Mouse (Mus musculus) left cerebral cortex, postnatal 14 days (tissue): Measurements from ENCODE around the gene Kif24. TPM values are rescaled to one million over a fixed set of nuclear protein-coding genes. Genes with fewer than 3 reads are reported as not detected.

Source experiments
- DNase-seq, 2 experiments: peaks; one replicate each; pipeline ENCODE4 v3.0.0; 2021 to 2022; ENCODE audit warnings: low spot score in 2 of 2, mixed read lengths in 1 of 2
- intact Hi-C: fragments of 180-260 bp; cut with DNase I; formaldehyde crosslinking; loops from one replicate; pipeline ENCODE4 v1.15.1; 2025
- total RNA-seq, 2 experiments: library from RNA; stranded (reverse); gene quantifications; 2 replicates each; pipeline ENCODE4 v1.2.3; 2021

The Kif24 gene
- total RNA-seq, 2 experiments from 2014 or later = 1.4 to 1.5 TPM

DNA sequence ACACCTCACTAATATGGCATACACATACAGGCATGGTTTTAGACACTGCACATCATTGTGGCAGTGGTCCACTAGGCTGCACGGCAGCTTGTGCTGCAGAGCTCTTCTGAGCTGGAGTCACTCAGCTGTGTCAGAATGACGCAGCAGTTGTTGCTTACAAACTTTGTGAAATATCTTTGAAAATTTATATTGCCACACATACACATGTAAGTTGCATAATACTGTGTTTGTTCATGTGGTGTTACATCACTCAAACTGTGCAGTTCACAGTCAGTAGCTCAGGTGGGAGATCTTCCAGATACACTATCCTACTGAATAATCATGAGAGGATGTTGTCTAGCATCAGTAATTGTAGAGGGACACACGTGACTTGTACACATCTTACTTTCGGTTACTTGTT lies 96.5 kb downstream of the Kif24 start:
- no peak for DNase-seq
- intact Hi-C loops = no loop called here

DNA sequence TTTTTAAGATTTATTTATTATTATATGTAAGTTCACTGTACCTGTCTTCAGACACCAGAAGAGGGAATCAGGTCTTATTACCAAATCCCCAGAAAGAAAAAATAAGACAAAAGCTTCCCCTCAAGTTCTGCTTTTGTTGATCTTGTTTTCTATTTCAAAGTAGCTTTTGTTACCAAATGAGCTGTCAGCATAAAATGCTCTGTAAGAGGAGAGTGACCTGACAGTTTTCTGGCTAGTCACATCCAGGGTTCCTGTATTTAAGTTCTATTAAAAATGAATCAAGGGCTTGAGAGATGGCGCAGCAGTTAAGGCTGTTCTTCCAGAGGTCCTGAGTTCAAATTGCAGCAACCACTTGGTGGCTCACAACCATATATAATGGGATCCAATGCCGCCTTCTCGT lies 103.6 kb downstream of the Kif24 start:
- intact Hi-C loops = no loop called here
- no peak for DNase-seq

DNA sequence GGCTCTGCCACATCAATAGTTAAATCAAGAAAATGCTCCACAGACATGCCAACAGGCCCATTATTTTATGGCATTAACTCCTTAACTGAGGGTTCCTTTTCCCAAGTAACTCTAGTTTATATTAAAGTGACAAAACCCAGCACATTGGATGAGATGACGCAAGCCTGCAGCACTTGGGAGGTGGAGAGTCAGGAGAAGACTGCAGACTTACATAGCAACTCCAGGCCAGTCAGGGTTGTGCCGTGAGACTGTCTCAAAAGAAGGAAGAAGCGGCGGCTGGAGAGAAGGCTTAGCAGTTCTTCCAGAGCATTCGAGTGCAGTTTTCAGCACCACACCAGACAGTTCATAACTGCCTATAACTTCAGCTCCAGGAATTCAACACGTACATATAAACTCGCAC lies 105.3 kb downstream of the Kif24 start:
- intact Hi-C loops = no loop called here
- DNase-seq = no peak

DNA sequence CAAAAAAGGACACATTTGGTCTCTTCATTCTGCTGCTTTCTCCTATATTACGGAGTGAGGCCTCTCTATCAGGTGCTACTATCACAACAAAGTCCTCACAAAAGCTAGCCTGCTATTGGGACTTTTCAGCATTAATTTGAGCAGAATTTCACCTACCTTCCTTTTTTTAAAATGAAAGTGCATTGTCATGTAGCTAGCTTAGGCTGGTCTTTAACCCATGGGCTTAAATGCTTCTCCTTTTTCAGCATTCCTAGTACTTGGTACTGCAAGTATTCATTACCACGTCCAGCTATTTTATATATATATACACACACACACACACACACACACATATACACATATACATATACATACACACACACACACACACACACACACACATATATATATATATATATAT lies 106.0 kb downstream of the Kif24 start:
- intact Hi-C loops = no loop called here
- DNase-seq = no peak

DNA sequence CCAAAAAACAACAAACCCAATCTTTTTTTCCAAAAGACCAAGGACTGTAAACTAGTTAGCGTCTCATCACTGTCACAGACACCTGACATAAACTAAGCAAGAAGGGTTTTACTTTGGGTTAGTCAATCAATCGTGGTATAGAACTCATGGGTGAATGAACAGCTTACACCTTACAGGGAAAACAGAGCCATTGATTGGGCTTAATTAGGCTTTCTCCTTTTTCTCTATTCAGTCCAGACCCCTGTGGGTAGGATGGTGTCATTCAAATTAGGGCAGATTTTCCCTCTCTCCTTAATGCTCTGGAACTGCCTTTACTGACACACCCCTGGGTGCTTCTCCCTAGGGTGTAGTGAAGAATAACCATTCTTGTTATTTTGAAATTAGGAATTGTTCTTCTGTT lies 107.5 kb downstream of the Kif24 start:
- intact Hi-C loops = no loop called here
- DNase-seq = no peak

DNA sequence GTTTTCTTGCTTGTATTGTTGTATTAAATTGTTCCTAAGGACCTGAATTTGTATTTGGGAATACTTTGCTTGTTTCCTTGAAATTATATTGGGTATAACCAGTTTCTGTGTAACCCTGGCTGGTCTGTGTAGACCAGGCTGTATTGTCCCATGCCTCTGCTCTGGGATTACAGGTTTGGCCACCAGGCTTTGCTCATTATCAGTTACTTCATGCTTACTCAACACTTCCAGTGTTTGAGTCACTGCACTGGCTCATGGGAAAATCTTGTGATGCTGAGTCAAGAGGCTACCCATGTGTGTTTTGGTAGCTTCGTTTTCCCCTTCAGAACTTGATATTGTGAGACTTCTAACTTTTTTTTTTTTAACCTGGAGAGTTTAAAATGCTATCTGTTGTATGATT lies 111.4 kb downstream of the Kif24 start:
- DNase-seq = no peak
- intact Hi-C loops = no loop called here

DNA sequence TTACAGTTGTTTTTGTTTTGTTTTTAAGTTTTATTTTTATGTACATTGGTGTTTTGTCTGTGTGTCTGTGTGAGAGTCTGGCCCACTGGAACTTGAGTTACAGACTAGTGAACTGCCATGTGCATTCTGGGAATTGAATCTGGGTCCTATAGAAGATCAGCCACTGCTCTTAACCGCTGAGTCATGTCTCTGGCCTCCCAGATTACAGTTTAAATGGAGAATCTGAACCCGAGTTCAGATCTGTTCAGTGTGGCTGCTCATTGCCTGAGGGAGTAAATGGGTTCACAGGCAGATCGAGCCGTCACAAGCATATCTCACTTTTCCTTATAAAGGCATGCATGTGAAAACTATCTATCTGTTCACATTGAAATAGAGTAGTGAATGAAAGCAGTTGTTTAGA lies 111.9 kb downstream of the Kif24 start:
- intact Hi-C loops = no loop called here

DNA sequence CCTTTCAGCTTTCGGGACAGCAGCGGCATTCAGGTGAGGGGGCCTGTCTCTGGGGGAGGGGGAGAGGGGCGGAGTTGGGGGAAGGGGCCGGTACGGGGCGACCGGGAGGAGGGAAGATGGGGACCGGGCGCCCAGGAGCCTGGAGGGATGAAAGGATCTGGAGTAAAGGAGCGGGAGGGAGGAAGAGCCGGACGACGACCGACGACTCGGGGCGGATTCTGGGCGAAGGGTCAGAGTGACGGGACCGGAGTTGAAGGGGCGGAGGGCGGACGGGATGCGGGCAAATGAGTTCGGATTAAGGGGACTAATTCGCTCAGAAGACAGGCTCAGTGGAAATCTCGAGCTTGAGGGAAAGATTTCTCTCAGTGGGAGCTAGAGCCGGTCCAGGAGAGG lies 115.5 kb downstream of the Kif24 start:
- intact Hi-C loops = no loop called here
- DNase-seq = no peak

More for the DNA sequence above, 111.9 kb downstream of the Kif24 start:
- no peak for DNase-seq

DNA sequence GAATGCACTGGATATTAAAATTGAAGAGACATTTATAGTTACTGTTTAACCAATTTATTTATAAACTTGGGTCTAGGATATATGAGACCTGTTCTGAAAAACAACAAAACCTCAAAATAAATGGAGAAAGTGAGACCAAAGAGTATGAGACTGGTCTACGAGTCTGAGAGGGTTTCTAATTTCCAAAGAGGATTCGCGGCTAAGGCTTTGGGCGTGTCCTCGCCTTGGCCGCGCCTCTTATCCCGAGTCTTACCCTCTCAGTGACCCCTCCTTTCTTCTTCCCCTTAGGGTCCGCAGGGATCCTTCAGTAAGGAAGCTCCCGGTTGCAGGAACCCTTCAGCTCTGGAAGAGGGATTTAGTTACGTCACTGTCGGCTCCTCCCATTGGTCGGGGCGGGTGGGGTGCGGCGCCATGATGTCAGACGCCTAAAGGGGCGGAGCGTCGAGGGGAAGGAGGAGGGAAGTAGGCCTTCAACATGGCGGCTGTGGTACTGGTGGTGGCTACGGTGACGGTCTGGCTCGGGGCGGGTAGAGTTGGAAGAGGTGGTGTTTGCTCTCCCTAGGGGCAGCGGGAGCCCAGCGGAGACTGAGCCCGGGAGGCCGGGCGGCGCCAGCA lies 116.0 kb downstream of the Kif24 start, which contains the start of gene Ubap1:
Gene Ubap1, plus strand, starts transcription at position 413 of the 615 bp plus-strand sequence.
- intact Hi-C loops = no loop called here

DNA sequence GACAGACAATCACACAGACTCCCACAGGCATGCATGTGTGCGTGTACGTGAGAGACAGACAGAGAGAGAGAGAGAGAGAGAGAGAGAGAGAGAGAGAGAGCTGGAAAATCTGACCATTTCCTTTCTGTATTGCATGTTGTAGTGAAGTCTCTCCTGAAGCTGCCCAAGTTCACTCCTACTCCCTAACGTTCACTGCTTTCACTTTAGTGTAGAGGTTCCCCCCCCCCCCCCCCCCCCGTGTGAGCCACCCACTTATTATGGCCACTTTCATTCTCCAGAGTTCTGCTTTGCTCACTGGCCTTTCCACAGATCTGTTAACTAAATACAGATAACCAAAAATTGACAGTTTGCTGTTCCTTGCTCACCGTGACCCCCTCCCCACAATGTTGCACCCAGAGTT lies 116.8 kb downstream of the Kif24 start:
- intact Hi-C loops = no loop called here
- no peak for DNase-seq

More for the DNA sequence above, 116.0 kb downstream of the Kif24 start, which contains the start of gene Ubap1:
- DNase-seq = peak; percentile 90 to 94

DNA sequence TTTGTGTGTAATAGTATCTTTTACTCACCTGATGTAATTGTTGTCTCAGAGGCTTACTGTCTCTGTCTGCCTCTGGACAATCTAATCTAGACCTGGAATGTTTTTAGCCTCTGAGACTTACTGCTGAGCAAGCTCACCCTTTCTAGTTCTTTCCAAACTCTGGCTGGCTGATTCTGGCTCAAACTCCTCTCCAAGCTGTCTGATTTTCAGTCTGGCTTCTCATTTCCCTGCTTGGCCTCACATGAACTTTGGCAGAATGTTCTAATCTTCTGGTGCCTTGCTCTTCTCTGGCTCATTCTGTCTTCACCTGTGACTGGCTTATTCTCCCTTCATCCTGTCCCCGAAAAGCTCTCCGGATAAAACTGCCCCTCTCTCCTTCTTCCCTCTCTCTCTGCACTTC lies 118.7 kb downstream of the Kif24 start:
- peak in 1 of 2 experiments; percentile 9 for DNase-seq
- intact Hi-C loops = no loop called here

DNA sequence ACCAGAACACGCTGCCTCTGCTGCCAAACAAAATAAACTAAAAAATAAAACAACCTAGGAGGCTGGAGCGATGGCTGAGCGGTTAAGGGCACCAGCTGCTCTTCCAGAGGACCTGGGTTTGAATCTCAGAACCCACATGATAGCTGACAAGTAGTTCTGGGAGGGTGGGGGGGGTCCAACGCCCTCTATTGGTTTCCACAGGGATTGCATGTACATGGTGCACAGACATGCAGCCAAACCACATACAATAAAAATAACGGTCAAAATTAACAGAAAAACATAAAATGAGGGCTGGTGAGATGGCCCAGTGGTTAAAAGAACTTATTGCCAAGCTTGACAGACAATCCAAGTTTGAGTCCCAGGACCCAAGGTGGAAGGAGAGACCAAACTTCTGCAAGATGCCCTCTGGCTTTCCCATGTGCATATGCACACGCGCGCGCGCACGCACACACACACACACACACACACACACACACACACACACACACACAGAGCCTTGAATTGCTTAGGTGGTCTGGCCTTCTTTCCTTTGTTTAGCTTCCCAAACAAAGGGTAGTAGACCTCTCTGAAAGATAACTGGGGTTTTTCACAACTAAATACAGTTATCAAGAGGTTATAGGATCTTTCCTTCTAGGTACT lies 123.7 kb downstream of the Kif24 start:
- no peak for DNase-seq
- intact Hi-C loops = no loop called here

Other genes with a start within 250 kb of the Kif24 start
- gene Ubap2, start 189.7 kb downstream of the Kif24 start, total RNA-seq = 10 to 100 TPM; 46.1 to 47.6 TPM
- gene Dcaf12, start 150.0 kb downstream of the Kif24 start, total RNA-seq = 10 to 100 TPM; 52.7 to 55.3 TPM
- 10 to 100 TPM; 42.1 to 45.7 TPM for gene Ubap1, start 115.9 kb downstream of the Kif24 start, total RNA-seq
- gene Nudt2, start 264 bp upstream of the Kif24 start, total RNA-seq = 10 to 100 TPM; 24.5 to 31.0 TPM
- gene AI464131, start 38.2 kb upstream of the Kif24 start, total RNA-seq = 10 to 100 TPM; 42.6 to 44.7 TPM
- gene 1110017D15Rik, start 52.4 kb upstream of the Kif24 start, total RNA-seq = 1 to 10 TPM; 8.7 TPM
- gene Fam219a, start 104.7 kb upstream of the Kif24 start, total RNA-seq = 100 to 1,000 TPM; 204 to 210 TPM
- gene Dnaic1, start 104.9 kb upstream of the Kif24 start, total RNA-seq = 1 to 10 TPM; 5.6 to 8.6 TPM
- 10 to 100 TPM; 54.7 to 60.3 TPM for gene Enho, start 175.4 kb upstream of the Kif24 start, total RNA-seq
- gene Cntfr, start 232.2 kb upstream of the Kif24 start, total RNA-seq = 100 to 1,000 TPM in 1 of 2 experiments, 10 to 100 TPM in 1; 98.6 to 102 TPM
- gene Il11ra1, start 235.1 kb upstream of the Kif24 start, total RNA-seq = 10 to 100 TPM; 28.9 to 32.8 TPM
- 10 to 100 TPM; 30.8 to 31.0 TPM for gene Rpp25l, start 248.6 kb upstream of the Kif24 start, total RNA-seq